Mouse (Mus musculus) retina, postnatal 1 day (tissue): Measurements from ENCODE around the gene Optn.

Experiments used
- DNase-seq: peaks from one replicate; pipeline ENCODE4 v3.0.0-alpha.2; 2012

Optn gene

GRCm38 (mm10) chr2:5027057-5027456 lies 36.8 kb downstream of the Optn start:
- DNase-seq = no peak

DNA sequence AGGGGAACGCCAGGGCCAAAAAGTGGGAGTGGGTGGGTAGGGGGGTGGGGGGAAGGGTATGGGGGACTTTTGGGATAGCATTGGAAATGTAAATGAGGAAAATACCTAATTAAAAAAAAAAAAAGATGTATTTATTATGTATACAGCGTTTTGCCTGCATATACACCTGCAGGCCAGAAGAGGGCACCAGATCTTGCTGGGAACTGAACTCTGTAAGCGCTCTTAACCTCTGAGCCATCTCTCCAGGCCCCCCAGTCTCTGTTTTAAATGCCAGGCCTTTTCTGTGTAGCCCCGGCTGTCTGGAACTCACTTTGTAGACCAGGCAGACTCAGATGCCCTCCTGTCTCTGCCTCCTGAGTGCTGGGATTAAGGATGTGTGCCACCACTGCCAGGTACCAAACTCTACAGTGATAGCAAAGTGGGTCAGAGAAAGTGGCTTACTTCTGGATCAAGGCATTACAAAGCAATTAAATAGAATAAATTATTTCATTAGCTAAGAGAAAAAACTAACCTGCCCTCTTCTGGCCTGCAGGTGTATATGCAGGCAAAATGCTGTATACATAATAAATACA lies 38.6 kb downstream of the Optn start:
- no peak for DNase-seq

GRCm38 (mm10) chr2:5023699-5024399 lies 40.0 kb downstream of the Optn start:
- DNase-seq = no peak

DNA sequence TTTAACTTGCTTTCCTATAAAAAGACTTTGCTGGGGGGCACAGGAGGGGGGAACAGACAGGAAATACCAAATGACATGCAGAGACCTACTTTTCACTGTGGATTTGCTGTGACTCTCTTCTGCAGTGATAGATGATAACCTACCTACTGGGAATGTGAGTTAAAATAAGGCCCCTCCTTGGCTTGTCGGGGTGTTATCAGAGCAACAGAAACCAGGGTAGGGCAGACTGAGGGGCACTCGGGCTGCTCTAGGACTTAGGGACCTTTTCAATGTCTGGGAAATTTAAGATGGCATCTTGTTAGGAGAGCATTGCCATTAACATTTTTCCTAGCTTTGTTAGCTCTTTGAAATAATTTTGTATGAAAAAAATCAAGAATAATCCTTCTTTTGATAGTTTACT lies 40.6 kb downstream of the Optn start:
- no peak for DNase-seq

DNA sequence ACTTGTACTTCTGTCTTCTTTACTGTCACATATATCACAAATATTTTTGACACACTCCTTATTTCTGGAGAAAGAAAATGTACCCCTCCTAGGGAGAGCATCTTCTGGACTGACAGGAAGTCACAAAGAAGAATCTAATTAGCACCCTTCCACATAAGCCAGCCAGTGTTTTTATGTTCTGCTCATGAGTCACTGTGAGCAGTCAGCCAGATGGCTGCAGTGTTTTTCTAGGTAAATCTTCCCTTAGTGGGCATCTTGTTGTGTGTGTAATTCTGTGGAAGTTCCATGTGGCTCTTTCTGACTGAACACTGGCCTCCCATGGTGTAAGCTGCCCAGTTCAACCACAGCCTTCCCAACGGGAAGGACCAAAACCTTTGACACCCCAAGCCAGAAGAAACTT lies 44.1 kb downstream of the Optn start:
- no peak for DNase-seq

DNA sequence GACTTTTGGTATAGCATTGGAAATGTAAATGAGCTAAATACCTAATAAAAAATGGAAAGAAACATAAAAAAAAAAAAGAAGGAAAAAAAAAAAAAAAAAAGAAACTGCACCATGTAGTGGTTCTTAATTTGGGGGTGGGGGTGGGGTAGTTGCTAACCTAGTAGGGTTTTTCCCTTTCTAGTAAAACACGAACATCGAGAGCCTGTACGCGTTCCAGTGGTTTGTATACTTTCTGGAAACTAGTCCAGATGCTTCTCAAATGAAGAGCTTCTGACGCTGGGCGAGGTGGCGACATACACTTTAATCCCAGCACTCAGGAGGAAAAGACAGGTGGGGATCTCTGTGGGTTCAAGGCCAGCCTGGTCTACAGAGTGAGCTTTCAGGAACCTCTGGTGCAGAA lies 46.9 kb downstream of the Optn start:
- no peak for DNase-seq

GRCm38 (mm10) chr2:5015527-5015926 lies 48.3 kb downstream of the Optn start:
- no peak for DNase-seq

- no peak for DNase-seq
These were observed 49.2 kb downstream of the Optn start for GRCm38 (mm10) chr2:5014616-5015015.

- DNase-seq = peak; percentile 98
These were observed 51.1 kb downstream of the Optn start, which contains the start of gene Mcm10 for GRCm38 (mm10) chr2:5012491-5013324. Gene Mcm10 (minus strand): TSS chr2:5012791.

DNA sequence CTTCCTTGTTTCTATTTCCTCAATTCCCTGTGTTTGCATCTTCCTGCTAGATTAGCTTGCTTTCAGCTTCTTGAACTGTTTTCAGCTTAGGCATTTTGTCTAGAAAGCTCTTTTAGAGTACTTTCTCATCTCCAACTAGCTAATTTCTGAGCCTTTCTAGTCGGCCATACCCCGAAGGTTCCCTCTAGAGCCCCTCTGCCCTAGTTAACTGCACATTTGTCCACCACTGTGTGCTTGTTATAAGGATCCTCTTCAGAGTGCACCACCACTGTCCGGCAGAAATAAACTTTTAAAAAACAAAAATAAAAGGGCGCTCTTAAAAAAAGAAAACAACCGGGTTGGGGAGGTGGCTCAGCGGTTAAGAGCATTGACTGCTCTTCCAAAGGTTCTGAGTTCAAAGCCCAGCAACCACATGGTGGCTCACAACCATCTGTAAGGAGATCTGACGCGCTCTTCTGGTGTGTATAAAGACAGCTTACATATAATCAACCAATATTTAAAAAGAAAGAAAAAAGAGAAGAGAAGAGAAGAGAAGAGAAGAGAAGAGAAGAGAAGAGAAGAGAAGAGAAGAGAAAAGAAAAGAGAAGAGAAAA lies 51.9 kb downstream of the Optn start:
- no peak for DNase-seq

DNA sequence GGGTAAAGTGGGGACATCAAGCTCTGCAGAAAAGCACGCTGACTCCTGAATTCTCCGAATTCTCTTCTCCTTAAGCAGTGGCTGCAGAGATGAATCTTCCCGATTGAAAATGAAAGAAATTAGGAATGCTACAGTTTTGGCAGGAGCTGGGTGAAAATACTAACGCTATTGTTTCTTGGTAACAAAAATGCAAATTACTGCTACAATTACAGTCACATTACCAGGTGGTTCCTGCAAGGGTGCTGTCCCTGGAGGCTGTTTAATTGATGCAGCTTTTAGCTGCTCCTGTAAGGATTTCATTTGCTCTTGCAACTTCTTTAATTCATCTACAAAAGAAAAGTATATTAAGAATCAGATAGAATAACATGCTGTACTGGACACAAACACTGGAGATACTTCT lies 56.7 kb downstream of the Optn start:
- DNase-seq = no peak

- DNase-seq = no peak
These were observed 62.6 kb downstream of the Optn start for GRCm38 (mm10) chr2:5001266-5001665.

DNA sequence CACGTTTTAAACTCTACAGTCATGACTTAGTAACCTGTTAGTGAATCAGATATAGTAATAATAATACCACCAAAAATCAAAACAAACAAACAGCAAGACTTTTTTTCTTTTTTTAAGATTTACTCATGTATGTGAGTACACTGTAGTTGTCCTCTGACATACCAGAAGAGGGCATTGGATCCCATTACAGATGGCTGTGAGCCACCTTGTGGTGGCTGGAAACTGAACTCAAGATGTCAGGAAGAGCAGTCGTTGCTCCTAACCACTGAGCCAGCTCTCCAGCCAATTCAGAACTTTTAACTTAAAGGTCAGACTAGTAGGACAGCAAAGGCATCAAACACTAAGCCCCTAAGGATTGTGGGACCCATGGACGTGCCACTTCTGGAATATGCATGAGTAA lies 64.9 kb downstream of the Optn start:
- DNase-seq = no peak

DNA sequence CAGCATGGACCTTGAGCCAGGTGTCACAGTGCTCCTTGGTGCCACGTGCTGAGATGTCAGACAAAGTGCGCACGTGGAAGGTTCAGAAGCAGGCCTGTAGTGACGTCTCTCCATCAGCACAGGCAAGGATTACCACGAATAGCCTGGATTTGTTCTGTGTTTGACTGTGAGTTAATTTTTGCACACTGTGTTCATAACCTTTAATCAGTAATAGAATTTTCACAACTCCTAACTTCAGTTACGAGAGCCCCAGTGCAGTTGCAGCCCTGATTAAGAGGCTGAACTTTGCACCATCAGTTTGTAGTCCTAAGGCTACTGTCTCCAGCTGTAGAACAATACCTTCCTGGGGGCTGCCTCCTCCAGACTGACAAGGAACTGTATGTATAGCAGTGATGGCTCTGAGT lies 67.4 kb downstream of the Optn start:
- no peak for DNase-seq

DNA sequence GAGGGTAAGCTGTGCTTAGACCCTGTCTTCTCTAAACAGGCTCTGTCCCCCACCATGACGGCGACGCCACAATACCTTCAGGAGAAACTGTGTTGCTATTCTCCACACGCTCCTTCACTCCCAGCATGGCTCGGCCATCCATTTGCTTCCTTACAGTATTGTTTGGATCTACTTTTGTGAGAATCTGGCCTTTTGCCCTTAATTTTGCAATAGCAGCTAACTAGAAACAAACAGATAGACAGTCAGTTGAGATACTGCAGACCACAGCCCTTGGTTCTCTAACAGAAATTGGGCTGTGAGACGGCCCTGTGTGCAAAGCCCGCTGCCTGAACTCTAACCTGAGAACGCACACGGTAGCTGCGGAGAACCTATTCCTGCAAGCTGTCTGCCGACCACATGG lies 68.2 kb downstream of the Optn start:
- no peak for DNase-seq

DNA sequence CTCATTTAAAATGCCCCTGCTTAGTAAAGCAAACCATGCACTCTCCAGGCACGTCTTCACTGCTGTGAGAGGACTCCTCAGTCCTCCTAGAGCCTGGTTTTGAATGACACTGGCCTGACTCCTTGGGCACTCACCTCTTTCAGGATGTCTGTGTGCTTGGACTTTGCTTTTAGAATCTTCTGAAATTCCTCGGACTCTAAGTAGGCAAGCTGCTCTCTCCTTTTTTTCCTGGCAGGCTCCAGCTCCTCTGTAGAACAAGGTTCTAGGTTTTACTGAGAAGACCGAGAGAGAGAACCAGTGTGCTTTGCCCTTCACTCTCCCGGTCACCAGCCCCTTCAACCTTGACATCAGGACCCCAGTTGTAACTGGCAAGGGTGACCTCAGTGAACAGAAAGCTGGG lies 69.4 kb downstream of the Optn start:
- DNase-seq = no peak

DNA sequence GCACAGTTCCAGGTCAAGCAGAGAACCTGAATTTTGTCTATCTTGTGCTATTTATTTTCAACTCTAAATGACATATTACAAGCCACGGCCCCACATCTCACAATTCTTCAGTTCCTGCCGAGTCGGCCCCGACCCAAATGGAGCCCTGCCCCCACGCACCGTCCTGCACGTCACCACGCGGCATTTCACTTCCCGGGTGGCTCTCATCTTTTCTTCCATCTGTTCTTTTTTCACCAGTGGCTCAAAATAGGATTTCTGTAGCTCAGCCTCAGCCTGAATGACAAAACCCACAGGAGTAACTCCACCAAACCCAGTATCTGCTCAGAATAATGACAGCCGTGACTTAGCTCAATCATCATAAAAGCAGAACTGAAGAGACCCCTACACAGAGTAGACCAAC lies 70.3 kb downstream of the Optn start:
- DNase-seq = no peak

GRCm38 (mm10) chr2:4988826-4989424 lies 74.9 kb downstream of the Optn start:
- DNase-seq = peak; percentile 7

GRCm38 (mm10) chr2:4987388-4988180 lies 76.3 kb downstream of the Optn start:
- DNase-seq = no peak

- DNase-seq = no peak
These were observed 77.1 kb downstream of the Optn start for GRCm38 (mm10) chr2:4986798-4987197.

DNA sequence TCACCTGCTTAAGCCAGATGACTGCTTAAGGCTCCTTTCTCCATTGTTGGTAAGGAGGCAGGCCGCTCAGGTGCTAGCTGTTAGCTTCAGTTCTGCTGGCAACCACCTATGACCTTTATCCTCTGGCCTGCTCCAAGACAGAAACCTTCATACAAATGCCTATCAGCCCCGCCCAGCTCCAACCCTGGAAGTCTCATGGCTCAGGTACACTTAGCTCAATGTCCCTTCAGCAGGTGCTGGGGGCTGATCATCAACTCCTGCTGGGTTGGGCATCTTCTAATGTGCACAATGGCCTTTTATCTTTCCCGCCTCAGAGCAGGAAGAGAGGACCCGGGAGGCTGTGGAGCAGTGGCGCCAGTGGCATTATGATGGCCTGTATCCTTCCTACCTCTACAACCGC lies 78.9 kb downstream of the Optn start:
- no peak for DNase-seq

- DNase-seq = no peak
These were observed 79.9 kb downstream of the Optn start for GRCm38 (mm10) chr2:4983987-4984386.
